Mouse (Mus musculus) E14TG2a.4 (cell line): ENCODE measurements at regions not wholly inside any gene's neighbourhood (a gene's known extent, or its start where the extent isn't known, plus 50 kb on each side); places are given as distances from the start of the nearest gene placed in this dataset.

ENCODE experiments used
- H3K27me3 ChIP-seq: 2 replicates; pipeline ENCODE4 v1.6.1; 2014; ENCODE audit warnings: low read length, control low read depth; ENCODE audit not compliant: insufficient read depth
- H3K36me3 ChIP-seq: 2 replicates; pipeline ENCODE4 v1.6.1; 2014; ENCODE audit warnings: low read length, control low read depth; ENCODE audit not compliant: insufficient read depth
- H3K4me1 ChIP-seq: replicated peaks from 2 replicates; pipeline ENCODE4 v1.6.1; 2014; ENCODE audit warnings: low read depth, low read length, control low read depth
- H3K4me3 ChIP-seq: replicated peaks from 2 replicates; pipeline ENCODE4 v1.5.1; 2014; ENCODE audit warnings: mild to moderate bottlenecking, low read length
- H3K9me3 ChIP-seq: 2 replicates; pipeline ENCODE4 v1.6.1; 2014; ENCODE audit warnings: low read length, control low read depth
- CTCF ChIP-seq: conservative IDR thresholded peaks from 2 replicates; pipeline ENCODE4 v1.5.1; 2014; ENCODE audit warnings: low read length
- NANOG ChIP-seq: IDR thresholded peaks from 2 replicates; pipeline ENCODE4 v1.6.1; 2014; ENCODE audit warnings: borderline replicate concordance, low read length, mixed read lengths
- POU5F1 ChIP-seq: IDR thresholded peaks from 2 replicates; pipeline ENCODE4 v1.6.1; 2014; ENCODE audit warnings: low read length, borderline replicate concordance

GRCm38 (mm10) chr5:129256136-129256535 lies 159.6 kb downstream of the Adgrd1 start:
- Histone ChIP-seq H3K36me3 (no peaks in the 10 kb centered on the region), H3K4me1 (peaks cover 57% of the 10 kb centered on the region), H3K4me3 (no peak overlapping the region), H3K9me3 (peaks cover 11% of the 10 kb centered on the region), H3K27me3 (peaks cover 4% of the 10 kb centered on the region; the same call in 1 of the 2 replicates)
- TF ChIP-seq CTCF: no peak
- TF ChIP-seq NANOG: no peak
- TF ChIP-seq POU5F1: no peak

- peaks cover 11% of the 10 kb centered on the region for H3K9me3 ChIP-seq
- H3K4me3 ChIP-seq: no peak overlapping the region
- no peaks in the 10 kb centered on the region for H3K36me3 ChIP-seq
- peaks cover 57% of the 10 kb centered on the region for H3K4me1 ChIP-seq
- peaks cover 6% of the 10 kb centered on the region for H3K27me3 ChIP-seq
- TF ChIP-seq POU5F1 (no peak), CTCF (no peak), NANOG (no peak)
Measured at GRCm38 (mm10) chr5:129257206-129257605, 160.7 kb downstream of the Adgrd1 start.

GRCm38 (mm10) chr5:129260689-129261088 lies 164.1 kb downstream of the Adgrd1 start:
- H3K9me3 ChIP-seq: peaks cover 11% of the 10 kb centered on the region
- no peaks in the 10 kb centered on the region for H3K36me3 ChIP-seq
- TF ChIP-seq CTCF: no peak
- TF ChIP-seq NANOG: no peak
- TF ChIP-seq POU5F1: no peak
- H3K27me3 ChIP-seq: peaks cover 6% of the 10 kb centered on the region
- H3K4me3 ChIP-seq: no peak overlapping the region
- peaks cover 70% of the 10 kb centered on the region for H3K4me1 ChIP-seq

DNA sequence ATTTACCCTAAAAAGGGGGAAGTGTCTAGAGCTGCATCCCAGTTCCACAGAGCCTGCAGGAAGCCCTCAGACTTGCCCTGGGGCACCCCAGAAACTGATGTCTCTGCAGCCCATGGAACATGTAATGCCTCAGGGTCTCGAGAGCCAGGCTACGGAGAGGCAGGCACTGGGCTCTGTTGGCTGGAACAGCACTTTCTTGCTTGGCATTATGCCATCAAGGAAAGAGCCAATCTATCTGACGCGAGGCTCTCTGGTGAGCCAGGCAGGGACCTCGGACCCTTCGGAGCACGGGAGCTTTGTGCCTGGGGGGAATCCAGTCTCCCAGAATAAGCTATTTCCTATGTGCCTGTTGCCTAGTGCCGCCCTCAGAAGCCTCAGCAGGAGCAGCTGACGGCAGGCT lies 166.6 kb downstream of the Adgrd1 start:
- Histone ChIP-seq H3K27me3 (peaks cover 6% of the 10 kb centered on the region), H3K4me1 (peaks cover 80% of the 10 kb centered on the region), H3K36me3 (no peaks in the 10 kb centered on the region), H3K9me3 (no peaks in the 10 kb centered on the region), H3K4me3 (no peak overlapping the region)
- TF ChIP-seq NANOG (no peak), CTCF (no peak), POU5F1 (no peak)

DNA sequence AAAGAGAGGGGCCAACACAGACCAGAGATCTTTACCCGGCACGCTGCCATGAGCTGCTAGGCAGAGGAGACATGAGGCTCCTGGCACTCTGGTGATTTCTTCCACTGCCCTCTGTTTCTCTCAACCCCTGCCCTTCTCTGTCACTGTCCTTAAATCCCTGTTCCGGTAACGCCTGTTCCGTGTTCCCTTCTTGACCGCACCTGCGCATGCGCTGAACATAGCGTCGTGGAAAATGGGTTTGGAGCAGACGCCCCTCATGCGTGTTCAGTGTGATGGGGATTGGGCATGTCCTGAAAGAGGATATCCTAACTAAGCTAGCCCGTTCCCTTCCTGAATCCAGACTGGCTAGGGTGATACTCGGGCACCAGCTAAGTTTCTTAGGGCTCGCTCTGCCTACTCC lies 167.8 kb downstream of the Adgrd1 start:
- Histone ChIP-seq H3K4me1 (peaks cover 80% of the 10 kb centered on the region), H3K27me3 (peaks cover 6% of the 10 kb centered on the region), H3K9me3 (no peaks in the 10 kb centered on the region), H3K36me3 (no peaks in the 10 kb centered on the region), H3K4me3 (no peak overlapping the region)
- TF ChIP-seq POU5F1: no peak
- no peak for TF ChIP-seq CTCF
- TF ChIP-seq NANOG: no peak

DNA sequence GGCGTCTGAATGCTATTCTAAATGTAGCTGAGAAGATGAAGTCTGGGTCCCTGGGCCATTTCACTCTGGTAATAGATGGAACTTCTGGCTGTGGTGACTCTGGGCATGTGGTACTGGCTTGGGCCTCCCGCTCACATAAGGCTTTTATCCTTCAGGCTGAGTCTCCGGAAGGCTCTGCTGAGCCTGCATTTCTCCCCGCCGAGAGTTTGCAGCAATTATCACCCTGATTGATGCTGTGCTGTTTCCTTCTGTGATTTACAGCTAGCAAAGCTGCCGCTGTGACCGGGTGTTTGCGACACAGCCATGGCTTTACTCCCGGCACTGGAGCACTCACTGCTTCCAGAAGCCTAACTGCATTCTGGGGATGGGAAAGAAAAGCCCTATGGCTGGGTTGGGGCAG lies 171.9 kb downstream of the Adgrd1 start:
- TF ChIP-seq POU5F1: no peak
- no peak for TF ChIP-seq NANOG
- no peak for TF ChIP-seq CTCF
- Histone ChIP-seq H3K27me3 (no peaks in the 10 kb centered on the region), H3K4me3 (peak overlapping the region; percentile 51), H3K36me3 (no peaks in the 10 kb centered on the region), H3K4me1 (peaks cover 74% of the 10 kb centered on the region), H3K9me3 (no peaks in the 10 kb centered on the region)

- TF ChIP-seq POU5F1 (no peak), NANOG (peak; percentile 89)
- Histone ChIP-seq H3K9me3 (peaks cover 3% of the 10 kb centered on the region), H3K27me3 (no peaks in the 10 kb centered on the region), H3K36me3 (no peaks in the 10 kb centered on the region), H3K4me3 (peak overlapping the region; percentile 20), H3K4me1 (peaks cover 69% of the 10 kb centered on the region)
Measured at GRCm38 (mm10) chr5:129270051-129270472, 173.5 kb downstream of the Adgrd1 start.

GRCm38 (mm10) chr5:129281406-129281805 lies 184.9 kb downstream of the Adgrd1 start:
- H3K36me3 ChIP-seq: no peaks in the 10 kb centered on the region
- no peaks in the 10 kb centered on the region for H3K9me3 ChIP-seq
- TF ChIP-seq CTCF: no peak
- no peak for TF ChIP-seq POU5F1
- no peak for TF ChIP-seq NANOG
- H3K4me1 ChIP-seq: peaks cover 45% of the 10 kb centered on the region
- peak overlapping the region; percentile 43; the same call in 1 of the 2 replicates for H3K4me3 ChIP-seq
- H3K27me3 ChIP-seq: no peaks in the 10 kb centered on the region

GRCm38 (mm10) chr5:129282133-129282532 lies 185.6 kb downstream of the Adgrd1 start:
- Histone ChIP-seq H3K4me3 (peak overlapping the region; percentile 43; the same call in 1 of the 2 replicates), H3K36me3 (no peaks in the 10 kb centered on the region), H3K9me3 (no peaks in the 10 kb centered on the region), H3K4me1 (peaks cover 45% of the 10 kb centered on the region), H3K27me3 (peaks cover 5% of the 10 kb centered on the region; the same call in 1 of the 2 replicates)
- peak; percentile 67 for TF ChIP-seq NANOG
- TF ChIP-seq POU5F1: no peak
